Mouse (Mus musculus): ENCODE measurements around the gene Fbxo34. TPM values are rescaled to one million over a fixed set of nuclear protein-coding genes. Genes with fewer than 3 reads are reported as not detected.
A peak's percentile ranks its signal among the peaks of the same experiment; 100 is the strongest.
"Not testable (repeated sequence)": the region's sequence is repeated elsewhere in the genome, so short reads cannot be mapped to it uniquely, and the experiment has no call there.

The Fbxo34 gene
- polyA plus RNA-seq (2015; fragmentation: Nextera tagmentation; extraction: Ambion mirVana) = 18.2 and 20.3 TPM in 2 replicates

DNA sequence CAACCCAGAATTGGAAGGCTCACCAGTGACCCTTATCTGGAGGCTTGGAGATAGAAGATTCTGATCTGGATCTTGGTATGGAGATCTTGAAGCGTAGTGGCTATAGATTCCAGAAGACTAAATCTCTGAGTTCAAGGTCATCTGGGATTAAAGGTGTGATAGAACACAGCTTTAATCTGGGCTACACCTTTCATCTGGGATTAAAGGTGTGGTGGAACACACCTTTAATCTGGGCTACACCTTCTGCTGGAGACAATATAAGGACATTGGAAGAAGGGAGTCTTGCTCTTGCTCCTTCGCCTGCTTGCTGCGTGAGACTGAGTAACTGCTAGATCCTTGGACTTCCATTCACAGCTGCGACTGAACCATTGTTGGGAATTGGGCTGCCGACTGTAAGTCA is at the start of gene Fbxo34:
TSS of gene Fbxo34 (plus strand) at position 301 of the 400 bp plus-strand sequence.
- DNase-seq (ENCODE audit: low spot score) = not testable (repeated sequence)

DNA sequence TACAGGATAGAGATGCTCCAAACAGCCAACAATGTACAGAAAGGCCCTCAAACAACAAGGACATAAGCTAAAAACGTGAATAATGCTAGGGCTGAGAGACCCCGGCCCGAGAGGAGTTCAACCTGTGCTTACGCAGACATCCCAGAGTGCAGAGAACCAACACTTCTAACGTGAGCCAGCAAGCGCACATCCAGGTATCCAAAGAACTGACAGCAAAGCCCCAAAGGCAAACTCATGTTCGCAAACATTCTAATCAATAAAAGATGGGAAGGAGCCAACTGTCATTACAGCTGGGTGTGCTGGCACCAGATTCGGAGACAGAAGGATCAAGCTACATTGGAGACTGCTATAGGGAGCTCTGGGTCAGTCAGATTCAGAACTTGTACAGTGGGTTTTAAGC is 47.5 kb upstream of the Fbxo34 start:
- DNase-seq (ENCODE audit: low spot score) = no peak

DNA sequence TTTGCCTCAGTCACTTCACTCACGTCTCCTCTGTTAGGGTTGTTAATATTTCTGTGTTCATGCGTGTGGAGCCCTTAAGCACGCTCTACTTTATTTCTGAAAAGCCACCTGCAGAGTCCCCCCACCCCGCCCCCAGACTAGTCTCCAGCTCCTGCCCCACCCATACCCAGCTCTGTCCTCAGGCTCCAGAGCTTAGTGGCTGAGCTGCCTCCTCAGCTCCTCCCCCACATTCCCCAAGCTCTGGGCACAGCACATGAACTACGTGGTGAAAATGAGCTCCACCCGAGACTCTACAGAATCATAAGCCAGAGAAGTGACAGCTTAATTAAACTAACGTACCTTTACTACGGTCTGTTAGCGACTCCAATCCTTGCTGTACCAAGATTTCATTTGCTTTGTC is 44.2 kb upstream of the Fbxo34 start:
- DNase-seq (ENCODE audit: low spot score) = no peak

DNA sequence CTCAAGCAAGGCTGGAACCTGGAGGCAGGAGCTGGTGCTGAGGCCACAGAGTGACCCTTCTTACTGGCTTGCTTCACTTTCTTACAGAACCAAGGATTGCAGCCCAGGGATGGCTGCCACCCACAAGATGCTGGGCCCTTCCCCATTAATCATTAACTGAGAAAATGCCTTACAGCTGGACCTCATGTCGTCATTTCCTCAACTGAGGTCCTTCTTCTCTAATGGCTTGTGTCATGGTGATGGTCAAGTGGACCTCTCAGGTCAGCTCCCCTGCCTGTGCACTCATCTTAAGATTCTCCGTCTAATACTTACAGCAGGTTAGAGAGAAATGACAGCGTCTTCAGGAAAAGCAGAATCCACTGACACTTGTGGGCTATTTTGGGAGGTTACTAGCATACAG is 32.9 kb upstream of the Fbxo34 start:
- no peak for DNase-seq (ENCODE audit: low spot score)

DNA sequence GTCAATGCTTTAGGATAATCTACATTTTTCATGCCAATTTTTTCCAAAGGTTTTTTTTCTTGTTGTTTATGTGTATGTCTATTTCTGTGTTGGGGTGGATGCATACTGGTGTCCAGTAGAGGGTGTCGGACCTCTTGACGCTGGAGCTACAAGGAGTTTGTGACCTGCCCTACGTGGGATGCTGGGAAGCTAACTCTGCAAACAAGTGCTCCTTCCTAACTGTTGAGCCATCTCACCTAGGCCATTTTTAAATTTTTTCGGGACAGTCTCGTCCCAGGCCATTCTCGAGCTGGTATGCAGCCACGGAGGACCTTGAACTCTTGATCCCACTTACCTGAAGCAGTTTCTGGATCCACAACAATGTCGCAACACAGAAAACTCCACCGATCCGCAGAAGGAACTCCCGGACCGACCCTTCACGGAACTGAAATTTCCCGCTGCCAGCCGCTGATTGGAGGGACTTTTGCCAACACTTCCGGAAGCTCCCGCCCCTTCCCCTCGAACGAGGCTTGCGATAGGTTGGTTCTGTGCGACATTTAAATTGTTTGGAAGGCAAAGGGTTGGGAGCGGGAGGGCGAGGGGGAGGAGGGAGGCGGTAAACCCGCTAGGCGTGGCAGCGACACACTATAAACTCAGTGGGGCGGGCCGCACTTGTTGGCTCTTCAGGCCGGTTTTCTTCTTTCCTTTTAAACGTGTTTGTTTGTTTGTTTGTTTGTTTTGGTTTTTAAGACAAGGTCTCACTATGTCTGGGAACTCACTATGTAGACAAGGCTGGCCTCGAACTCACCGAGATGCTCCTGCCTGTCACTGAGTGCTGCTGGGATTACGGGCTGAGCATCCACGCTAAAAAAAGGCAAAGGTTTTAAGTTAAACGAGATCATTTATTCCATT is 32.2 kb upstream of the Fbxo34 start, which contains the start of gene Dlgap5:
TSS of gene Dlgap5 (minus strand) at position 633 of the 891 bp plus-strand sequence.
- peak; percentile 95 for DNase-seq (ENCODE audit: low spot score)

DNA sequence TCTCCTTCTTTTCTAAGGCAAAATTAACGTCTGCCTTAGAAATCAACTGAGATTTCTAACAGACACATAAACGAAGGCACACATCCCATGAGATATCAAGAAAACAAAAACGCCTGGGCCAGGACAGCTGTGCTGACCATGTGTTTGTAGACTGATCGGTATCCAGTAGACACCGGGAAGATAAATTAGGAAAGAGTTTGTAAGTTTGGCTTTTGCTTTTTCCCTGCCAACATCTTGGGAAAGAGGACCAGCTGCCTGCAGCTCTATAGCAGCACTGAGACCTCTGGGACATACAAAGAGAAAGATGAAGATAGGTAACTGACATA is 31.6 kb upstream of the Fbxo34 start:
- DNase-seq (ENCODE audit: low spot score) = no peak

DNA sequence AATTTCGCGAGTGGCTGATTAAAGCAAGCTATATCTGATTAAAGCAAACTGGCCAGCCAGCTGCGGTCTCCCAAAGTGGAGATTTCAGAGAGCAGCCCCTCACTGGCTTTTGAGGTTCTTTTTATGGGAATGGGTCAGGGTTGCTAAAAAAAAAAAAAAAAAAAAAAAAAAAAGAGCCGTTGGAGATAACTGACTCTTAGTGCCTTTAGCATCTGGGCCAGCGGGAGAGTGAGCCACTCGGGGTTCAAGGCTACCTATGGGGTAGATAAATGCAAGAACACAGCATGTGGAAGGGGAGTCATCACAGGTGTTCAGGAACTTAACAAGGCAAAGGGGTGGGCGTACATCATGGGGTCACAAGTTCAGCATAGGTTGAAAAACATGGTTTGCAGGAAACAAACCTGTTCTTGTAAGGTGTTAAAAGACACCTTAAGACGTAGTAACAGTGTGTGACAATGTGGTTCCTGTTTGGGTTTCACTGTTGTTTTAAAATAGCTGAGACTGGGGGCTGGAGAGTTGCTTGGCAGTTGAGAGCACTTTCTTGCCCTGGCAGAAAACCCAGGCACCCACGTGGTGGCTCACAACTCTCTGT is 31.1 kb upstream of the Fbxo34 start:
- no peak for DNase-seq (ENCODE audit: low spot score)

DNA sequence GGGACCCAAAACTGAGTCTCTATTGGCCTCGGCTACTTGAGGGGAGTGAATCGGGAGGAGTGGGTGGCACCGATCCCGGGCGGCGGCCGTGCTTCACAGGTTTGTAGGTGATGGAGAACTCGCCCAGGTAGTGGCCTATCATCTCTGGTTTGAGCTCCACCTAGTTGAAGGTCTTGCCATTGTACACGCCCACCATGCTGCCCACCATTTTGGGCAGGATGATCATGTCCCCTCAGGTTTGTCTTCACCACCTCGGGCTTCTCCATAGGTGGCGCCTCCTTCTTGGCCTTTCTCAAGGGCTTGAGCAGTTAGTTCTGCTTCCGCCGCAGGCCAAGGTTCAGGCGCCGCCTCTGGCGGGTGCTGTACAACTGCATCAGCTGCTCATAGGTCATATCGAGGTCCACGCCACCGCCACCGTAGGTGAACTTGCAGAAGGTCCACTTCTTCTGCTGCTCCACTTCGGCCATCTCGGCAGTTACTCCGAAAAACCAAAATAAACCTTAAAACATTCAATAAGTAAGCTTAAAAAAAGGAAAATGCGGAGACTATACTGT is 30.4 kb upstream of the Fbxo34 start:
- no peak for DNase-seq (ENCODE audit: low spot score)

DNA sequence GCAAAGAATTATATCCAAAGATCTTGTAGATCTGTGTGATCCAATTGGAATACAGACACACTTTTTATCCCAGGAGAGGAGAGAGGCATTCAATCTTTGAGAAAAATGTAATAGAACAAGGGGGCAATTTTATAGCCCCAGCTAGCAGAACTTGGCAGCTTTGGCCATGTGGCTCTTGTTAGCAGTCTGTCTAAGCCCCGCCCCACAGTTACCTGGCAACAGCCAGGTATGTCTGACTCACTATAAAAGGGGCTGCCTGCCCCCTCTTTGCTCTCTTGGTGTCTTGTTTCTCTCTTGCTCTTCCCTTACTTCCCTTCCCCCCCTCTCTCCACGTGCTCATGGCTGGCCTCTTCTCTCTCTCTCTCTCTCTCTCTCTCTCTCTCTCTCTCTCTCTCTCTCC is 28.6 kb upstream of the Fbxo34 start:
- no peak for DNase-seq (ENCODE audit: low spot score)

DNA sequence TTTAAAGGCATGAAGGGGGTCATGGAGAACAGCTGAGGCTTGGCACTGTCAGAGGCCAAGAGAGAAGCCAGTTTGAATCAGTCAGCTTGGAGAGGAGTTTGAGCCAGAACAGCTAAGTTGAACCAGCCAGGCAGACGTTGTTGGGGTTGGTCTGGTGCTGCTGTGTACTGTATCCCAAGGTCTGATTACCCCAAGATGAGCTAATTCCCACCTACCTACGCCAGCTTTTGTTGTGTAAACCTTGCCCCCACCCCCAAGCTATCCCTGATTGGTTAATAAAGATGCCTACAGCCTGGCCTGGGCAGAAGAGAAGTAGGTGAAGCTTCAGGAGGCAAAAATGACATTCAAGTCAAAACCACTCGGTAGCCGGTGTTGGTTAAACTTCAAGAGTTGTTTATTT is 27.8 kb upstream of the Fbxo34 start:
- no peak for DNase-seq (ENCODE audit: low spot score)

DNA sequence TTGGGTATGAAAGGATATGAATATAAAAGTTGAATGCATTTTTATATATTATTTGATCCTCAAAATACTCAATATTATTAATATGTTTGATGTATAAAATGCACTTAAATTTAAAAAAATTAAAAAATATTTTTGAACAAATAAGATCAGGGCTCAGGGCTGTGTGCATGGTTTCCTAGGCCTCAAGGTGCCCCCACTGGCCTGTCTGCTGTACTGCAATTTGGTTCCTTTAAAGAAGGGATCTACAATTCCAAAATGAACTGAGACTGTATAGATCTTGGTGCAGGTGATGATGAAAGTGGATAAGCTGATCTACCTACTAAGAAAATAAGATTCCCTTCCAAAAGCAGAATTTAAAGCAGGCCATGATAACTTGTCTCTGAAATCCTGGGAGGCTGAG is 17.2 kb upstream of the Fbxo34 start:
- DNase-seq (ENCODE audit: low spot score) = no peak

DNA sequence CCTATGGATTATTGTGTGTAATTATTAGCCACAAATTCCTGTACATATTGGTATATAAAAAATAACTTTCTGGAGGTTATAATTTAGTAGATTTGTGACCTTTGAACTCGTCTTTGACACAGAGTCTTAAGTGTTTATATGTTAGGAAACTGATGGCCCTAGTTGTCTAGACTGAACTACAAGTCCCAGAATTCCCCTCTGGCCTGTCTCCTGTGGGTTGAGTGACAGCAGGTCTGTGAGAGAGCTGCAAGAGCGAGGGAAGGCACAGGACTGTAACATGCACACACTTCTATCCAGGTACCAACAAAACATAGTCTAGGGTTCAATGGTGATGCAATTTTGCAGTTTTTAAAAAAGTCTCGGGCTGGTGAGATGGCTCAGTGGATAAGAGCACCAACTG is 11.3 kb upstream of the Fbxo34 start:
- DNase-seq (ENCODE audit: low spot score) = no peak

DNA sequence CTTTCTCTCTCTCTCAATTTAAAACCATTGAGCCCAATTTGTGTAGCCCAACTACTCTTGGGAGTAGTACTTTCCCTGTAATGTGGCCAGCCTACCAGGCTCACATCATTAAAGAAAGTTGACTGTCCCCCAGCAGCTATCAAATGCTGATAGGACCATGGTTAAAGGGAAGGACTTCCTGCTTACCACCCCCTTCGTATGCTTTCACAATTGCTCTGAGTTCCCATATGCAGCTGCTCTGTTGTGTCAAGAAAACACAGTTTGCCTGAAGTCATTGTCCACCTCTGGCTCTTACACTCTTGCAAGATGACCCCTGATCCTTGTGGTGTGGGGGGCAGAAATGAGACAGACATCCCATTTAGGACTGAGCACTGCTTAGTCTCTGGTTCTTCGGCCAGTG is 5.3 kb upstream of the Fbxo34 start:
- no peak for DNase-seq (ENCODE audit: low spot score)

DNA sequence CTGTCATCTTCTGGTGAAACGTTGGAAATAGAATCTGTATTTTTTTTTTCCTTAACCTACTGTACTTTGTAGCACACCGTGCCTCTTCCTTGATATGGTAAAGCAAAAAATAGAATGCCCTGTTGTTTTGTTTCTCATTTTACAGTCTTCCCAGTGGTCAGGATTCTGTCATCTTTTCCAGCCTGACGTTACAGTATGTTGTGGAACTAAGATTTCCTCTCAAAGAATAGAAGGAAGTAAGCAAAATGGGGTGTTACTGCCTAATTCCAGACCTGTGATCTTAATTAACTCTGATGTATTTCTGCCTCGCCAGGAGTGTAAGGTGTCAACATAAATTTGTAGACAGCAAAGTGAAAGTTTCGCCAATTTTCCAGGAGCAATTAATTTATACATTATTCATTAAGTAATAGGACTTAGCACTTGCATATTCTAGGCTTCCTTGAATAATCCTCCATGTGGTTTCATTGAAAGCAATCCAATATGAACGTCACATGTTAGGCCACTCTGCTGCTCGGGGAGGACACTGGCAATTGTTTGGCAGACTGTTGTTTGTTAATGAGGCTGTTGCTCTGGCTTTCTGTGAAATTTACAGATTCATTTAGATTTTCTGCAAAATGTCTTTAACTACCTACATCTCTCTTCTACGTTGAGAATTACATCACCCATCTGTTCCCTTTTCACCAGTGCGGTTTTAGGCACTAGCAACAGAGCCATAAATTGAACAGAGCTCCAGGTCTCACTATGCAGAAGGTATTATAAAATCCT is 4.7 kb upstream of the Fbxo34 start:
- no peak for DNase-seq (ENCODE audit: low spot score)

DNA sequence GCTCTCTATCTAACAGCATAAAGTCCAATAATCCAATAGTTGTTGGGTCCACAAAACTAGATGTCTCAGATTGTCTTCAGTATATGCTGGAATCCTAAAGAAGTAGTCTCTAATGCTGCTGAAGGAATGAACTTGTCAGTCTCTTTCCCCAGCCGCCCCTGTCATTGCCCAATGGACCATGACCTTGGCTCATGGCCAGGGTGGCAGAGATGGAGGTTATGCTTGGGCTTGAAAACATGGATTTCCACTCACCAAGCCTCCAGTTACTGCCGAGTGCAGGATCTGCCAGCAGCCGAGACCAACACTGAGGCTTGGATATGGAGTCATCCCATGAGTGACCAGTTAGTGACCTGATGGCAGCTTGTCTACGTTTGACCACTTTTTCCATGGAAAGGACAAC is 9.3 kb downstream of the Fbxo34 start:
- DNase-seq (ENCODE audit: low spot score) = no peak

DNA sequence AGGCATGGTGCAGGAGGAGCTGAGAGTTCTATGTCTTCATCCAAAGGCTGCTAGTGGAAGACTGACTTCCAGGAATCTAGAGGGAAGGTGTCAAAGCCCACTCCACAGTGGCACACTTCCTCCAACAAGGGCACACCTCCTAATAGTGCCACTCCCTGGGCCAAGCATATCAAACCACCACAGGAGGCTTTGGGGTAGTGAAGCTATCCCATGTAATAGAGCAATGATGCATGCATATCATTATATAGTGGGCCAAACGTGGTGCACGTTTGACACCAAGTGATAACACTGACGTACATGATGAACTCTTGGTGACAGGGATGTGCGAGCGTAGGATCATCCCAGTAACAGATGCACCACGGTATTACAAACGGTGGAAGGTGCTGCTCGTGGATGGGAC is 11.8 kb downstream of the Fbxo34 start:
- DNase-seq (ENCODE audit: low spot score) = no peak

DNA sequence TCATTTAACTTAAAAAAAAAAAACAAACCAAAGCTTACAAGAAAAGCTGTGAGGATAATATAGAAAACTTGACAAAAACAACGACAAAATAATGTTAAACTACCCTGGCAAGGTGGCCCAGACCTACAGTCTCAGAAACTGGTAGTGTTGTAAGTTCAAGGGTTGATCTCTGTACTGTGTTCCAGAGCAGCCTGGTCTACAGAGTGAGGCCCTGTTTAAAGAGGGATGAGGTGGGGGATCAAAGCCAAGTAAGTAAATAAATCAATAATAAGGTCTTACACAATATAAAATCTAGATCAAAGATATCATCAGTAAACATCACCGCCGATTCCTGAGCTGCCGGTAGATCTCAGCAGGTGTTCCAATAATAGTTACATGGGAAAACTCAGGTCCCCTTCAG is 12.2 kb downstream of the Fbxo34 start:
- DNase-seq (ENCODE audit: low spot score) = no peak

DNA sequence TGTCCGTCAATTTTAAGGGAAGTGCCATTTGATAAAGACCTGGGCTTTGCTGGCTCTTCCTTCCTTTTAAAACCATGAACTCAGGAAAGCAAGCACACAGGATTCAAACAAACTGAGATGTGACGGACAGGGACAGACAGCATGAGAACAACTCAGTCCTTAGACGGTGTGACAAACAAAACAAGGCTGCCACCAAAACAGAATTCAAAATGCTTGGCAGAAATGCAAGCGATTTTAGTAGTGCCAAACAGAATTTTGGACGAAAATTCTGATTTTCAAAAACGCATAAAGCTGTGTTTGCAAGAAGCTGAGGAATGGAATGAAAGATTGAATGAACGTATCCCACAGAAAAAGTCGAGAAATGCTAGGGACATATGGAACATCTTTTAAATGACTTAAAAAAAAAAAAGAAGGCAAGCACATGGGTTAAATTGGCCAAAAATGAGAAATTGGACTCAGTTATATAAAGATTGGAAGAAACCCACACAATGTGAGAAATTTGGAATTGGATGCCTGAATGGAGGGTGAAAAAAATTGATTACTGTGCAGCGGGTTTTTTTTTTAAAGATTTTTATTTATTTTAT is 12.7 kb downstream of the Fbxo34 start:
- DNase-seq (ENCODE audit: low spot score) = no peak

DNA sequence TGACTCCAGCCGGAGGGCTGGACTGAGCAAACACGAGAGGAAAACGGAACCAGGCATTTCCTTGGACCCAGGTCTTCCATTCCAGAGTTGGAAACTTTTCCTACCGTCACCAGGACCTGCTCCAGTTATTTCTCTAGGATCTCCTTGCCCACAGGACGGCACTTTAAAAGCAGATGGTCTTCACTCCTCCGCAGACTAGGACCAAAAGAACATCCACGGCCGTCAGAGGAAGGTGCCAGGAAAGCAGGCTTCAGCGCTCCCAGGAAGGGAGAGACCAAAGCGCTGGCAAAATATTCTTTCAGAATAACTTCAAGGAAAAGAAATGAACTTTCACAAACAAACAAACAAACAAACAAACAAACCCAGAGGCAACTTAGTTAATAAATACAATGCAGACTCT is 14.2 kb downstream of the Fbxo34 start:
- DNase-seq (ENCODE audit: low spot score) = no peak

DNA sequence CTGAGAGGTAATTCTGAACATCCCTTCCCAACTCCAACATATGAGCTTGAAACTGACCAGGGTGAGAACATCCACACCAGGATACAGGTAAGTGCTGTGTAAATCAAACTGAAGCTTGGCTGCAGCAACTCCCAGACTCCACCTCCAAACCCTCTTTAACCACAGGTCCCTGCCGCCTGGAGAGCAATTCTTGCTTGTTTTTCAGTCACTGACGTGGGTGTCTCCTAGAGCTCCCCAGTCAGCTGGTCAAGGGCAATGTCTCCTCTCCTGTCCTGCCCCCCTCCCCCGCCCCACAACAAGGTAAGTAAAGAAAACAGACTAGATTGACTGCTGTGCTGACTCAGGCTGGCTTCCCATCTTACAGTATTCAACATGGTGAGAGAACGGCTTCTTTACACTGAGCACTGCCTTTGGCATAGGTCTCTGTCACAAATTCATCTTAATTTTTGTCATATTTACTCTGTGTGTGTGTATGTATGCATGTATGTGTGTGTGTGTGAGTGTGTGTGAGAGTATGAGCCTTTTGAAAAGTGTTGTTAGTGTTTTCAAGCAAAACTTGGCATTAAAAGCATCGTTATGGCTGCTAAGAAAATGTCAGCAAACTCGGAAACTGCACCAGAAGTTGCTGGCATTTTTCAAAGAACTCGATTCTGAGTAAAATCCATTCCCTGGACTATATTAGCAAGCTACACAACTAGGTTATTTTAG is 15.4 kb downstream of the Fbxo34 start:
- no peak for DNase-seq (ENCODE audit: low spot score)

DNA sequence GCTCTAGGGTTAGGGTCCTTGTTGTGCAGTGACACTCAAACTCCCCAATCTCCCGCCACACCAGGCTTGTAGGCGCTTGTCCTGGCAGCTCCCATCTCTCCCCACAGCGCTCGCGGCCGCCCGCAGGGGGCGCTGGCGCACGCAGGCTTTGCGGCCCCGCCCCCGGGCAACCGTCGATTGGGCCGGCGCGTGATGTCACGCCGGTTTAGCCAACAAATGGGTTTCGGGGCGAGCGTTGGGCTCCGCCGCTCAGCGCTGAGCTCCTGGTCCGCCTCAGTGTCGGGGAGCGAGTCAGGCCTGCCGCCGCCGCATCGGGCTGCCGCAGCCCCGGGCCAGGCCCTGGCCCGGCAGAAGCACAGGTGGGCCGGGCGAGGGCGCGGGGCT is 22.1 kb downstream of the Fbxo34 start:
- DNase-seq (ENCODE audit: low spot score) = peak; percentile 95

Data from thymus, postnatal 0 days (tissue).